ENCODE assay signal across 8 mouse cellular contexts in genomic region chr2:33580697-33581448, GRCm38 (mm10). TPM values are rescaled to one million over a fixed set of nuclear protein-coding genes. Genes with fewer than 3 reads are reported as not detected.
DNase-seq lines count a peak whose midpoint lies in the region; ATAC-seq and TF ChIP-seq lines count a peak whose summit lies in the region.

No protein-coding gene starts in this region.

- no peak overlapping the region for H3K27ac ChIP-seq in cortical plate, adult 2 months (ENCODE audit: insufficient read depth, low read length)
- H3K27ac ChIP-seq in intestine, embryonic 14.5 days (ENCODE audit: low read depth), result no peak overlapping the region
- H3K27ac ChIP-seq in midbrain, embryonic 11.5 days (ENCODE audit: low read depth, low read length), result no peak overlapping the region

- no peak for ATAC-seq in intestine, embryonic 14.5 days (replicated peaks; ENCODE audit: low FRiP score, low TSS enrichment, low read depth)
- no peak for ATAC-seq in midbrain, embryonic 11.5 days (ENCODE audit: low FRiP score)
- no peak for ATAC-seq in erythroblast, adult 5-6 weeks (replicated peaks; ENCODE audit: low FRiP score, poor library complexity, severe bottlenecking)

- peaks cover 65% of the 10 kb centered on the region for H3K27me3 ChIP-seq in intestine, embryonic 14.5 days (replicated peaks; ENCODE audit: control insufficient read depth, insufficient read depth, low read length)
- peaks cover 88% of the 10 kb centered on the region for H3K27me3 ChIP-seq in midbrain, embryonic 11.5 days (ENCODE audit: control insufficient read depth, insufficient read depth, low read length)

- no peaks in the 10 kb centered on the region for H3K9me3 ChIP-seq in intestine, embryonic 14.5 days (ENCODE audit: control insufficient read depth, low read length)
- no peaks in the 10 kb centered on the region for H3K9me3 ChIP-seq in midbrain, embryonic 11.5 days (ENCODE audit: control insufficient read depth, low read length)

- TF ChIP-seq CTCF in cortical plate, adult 2 months (IDR thresholded peaks at IDR 0.05; ENCODE audit: extremely low read depth, insufficient read depth, low read length), result no peak

- WGBS in intestine, embryonic 14.5 days, result 1% methylated on average over 34 of the region's 34 CpGs
- WGBS in midbrain, embryonic 11.5 days, result under 1% methylated on average over 34 of the region's 34 CpGs

- no peak for TF ChIP-seq POLR2A in cortical plate, adult 2 months (IDR thresholded peaks at IDR 0.05; ENCODE audit: extremely low read depth, insufficient read depth, low read length)

- no peak overlapping the region for H3K9ac ChIP-seq in intestine, embryonic 14.5 days (ENCODE audit: low read length)
- H3K9ac ChIP-seq in midbrain, embryonic 11.5 days (ENCODE audit: low read length), result no peak overlapping the region

- H3K4me1 ChIP-seq in cortical plate, adult 2 months (ENCODE audit: control insufficient read depth, insufficient read depth, low read length), result no peaks in the 10 kb centered on the region
- H3K4me1 ChIP-seq in intestine, embryonic 14.5 days (replicated peaks; ENCODE audit: control insufficient read depth, insufficient read depth, low read length), result peaks cover 30% of the 10 kb centered on the region
- peaks cover 48% of the 10 kb centered on the region for H3K4me1 ChIP-seq in midbrain, embryonic 11.5 days (ENCODE audit: control insufficient read depth, insufficient read depth, low read length)

- peak overlapping the region; percentile 46 for H3K4me2 ChIP-seq in intestine, embryonic 14.5 days (ENCODE audit: low read length)
- peak overlapping the region; percentile 33 for H3K4me2 ChIP-seq in midbrain, embryonic 11.5 days

- peak; percentile 9 for DNase-seq in kidney, adult 11 months
- DNase-seq in kidney, adult 9 months, result no peak
- no peak for DNase-seq in intestine, embryonic 14.5 days (ENCODE audit: low spot score)
- peak; percentile 93 for DNase-seq in midbrain, embryonic 11.5 days (ENCODE audit: low spot score, missing footprints)
- DNase-seq in urinary bladder, postnatal 36 days (ENCODE audit: low spot score in 2 of 2), result no peak
- DNase-seq in MN1 (ENCODE audit: low spot score), result no peak

- H3K4me3 ChIP-seq in cortical plate, adult 2 months (ENCODE audit: insufficient read depth, low read length), result peak overlapping the region; percentile 22; the same call in 1 of the 2 replicates
- peak overlapping the region; percentile 26 for H3K4me3 ChIP-seq in intestine, embryonic 14.5 days (ENCODE audit: low read depth, low read length)
- H3K4me3 ChIP-seq in midbrain, embryonic 11.5 days (ENCODE audit: low read depth, low read length), result peak overlapping the region; percentile 5; the same call in 1 of the 2 replicates

- no peaks in the 10 kb centered on the region for H3K36me3 ChIP-seq in intestine, embryonic 14.5 days (ENCODE audit: control insufficient read depth, insufficient read depth, low read length)
- no peaks in the 10 kb centered on the region for H3K36me3 ChIP-seq in midbrain, embryonic 11.5 days (ENCODE audit: control insufficient read depth, insufficient read depth, low read length)

RNA-seq across cellular contexts. Expression of gene Lmx1b, which starts 59.4 kb away (rescaled TPM):
- 0.15 and 0.23 TPM in 2 replicates for polyA plus RNA-seq in cortical plate, adult 2 months (2012; rRNA removed)
- polyA plus RNA-seq in intestine, embryonic 14.5 days (2014; fragmentation: Nextera tagmentation; extraction: Ambion mirVana), result 0.07 TPM in 1 of 2 replicates, not detected in the other
- polyA plus RNA-seq in midbrain, embryonic 11.5 days (2014; fragmentation: Nextera tagmentation; extraction: Ambion mirVana), result 2.0 and 2.2 TPM in 2 replicates
- not detected in 2 replicates for total RNA-seq in erythroblast, adult 5-6 weeks (2015; ENCODE audit: low replicate concordance)
- total RNA-seq in erythroblast, adult 5-6 weeks (2017; ENCODE audit: low replicate concordance), result not detected in 2 replicates

Comparison
In these comparisons a context has a peak if more than half of its experiments do, and no peak if none do; other contexts are left out.
1. DNase-seq: peak in kidney, adult 11 months (single experiment) and midbrain, embryonic 11.5 days (single experiment); none in kidney, adult 9 months (single experiment), intestine, embryonic 14.5 days (single experiment), urinary bladder, postnatal 36 days (0 of 2) and MN1 (single experiment).
2. Peak in every context shown above with its lines, with median percentiles within 50 percentile points of each other: H3K4me3 ChIP-seq.